Mouse (Mus musculus) gastrocnemius, adult 2 months (tissue): ENCODE results near the gene Rnf145. TPM values are rescaled to one million over a fixed set of nuclear protein-coding genes. Genes with fewer than 3 reads are reported as not detected.

Source experiments
- DNase-seq: peaks from one replicate; pipeline ENCODE4 v3.0.0; 2022
- H3K27ac ChIP-seq: fragments of 200-600 bp; 2 replicates; pipeline ENCODE4 v1.8.1; 2022; ENCODE audit warnings: mild to moderate bottlenecking
- H3K4me3 ChIP-seq: fragments of 200-600 bp; 2 replicates; pipeline ENCODE4 v1.8.1; 2022; ENCODE audit warnings: mild to moderate bottlenecking, moderate library complexity
- CTCF ChIP-seq: fragments of 200-600 bp; IDR thresholded peaks from 2 replicates; pipeline ENCODE4 v1.8.1; 2022; ENCODE audit warnings: antibody characterized with exemption, mild to moderate bottlenecking, moderate library complexity
- intact Hi-C: fragments of 180-260 bp; cut with DNase I; formaldehyde crosslinking; loops from one replicate; pipeline ENCODE4 v1.15.1; 2025
- microRNA-seq: library from miRNA; unstranded; fragments of <30 nt; microRNA quantifications from one replicate; pipeline ENCODE4 v1.2.0, GENCODE M21; 2021
- total RNA-seq, 2 experiments: library from RNA; stranded (reverse); gene quantifications; 2 replicates each; pipeline ENCODE4 v1.2.3; 2021

The Rnf145 gene
- total RNA-seq, 2 experiments from 2014 or later = 6.0 to 7.3 TPM

- no peak overlapping the region for H3K4me3 ChIP-seq
- no peak overlapping the region for H3K27ac ChIP-seq
- TF ChIP-seq CTCF = no peak
- intact Hi-C loops = loop anchor here (10.0 kb wide), 1 partner anchor 1128 kb away; no protein-coding TSS in a partner anchor
- no peak for DNase-seq
Observed at GRCm38 (mm10) chr11:44606881-44607280, 88.1 kb downstream of the Rnf145 start.

GRCm38 (mm10) chr11:44608646-44609045, 89.9 kb downstream of the Rnf145 start:
- intact Hi-C loops = loop anchor here (10.0 kb wide), 1 partner anchor 1126 kb away; no protein-coding TSS in a partner anchor
- no peak overlapping the region for H3K27ac ChIP-seq
- no peak overlapping the region for H3K4me3 ChIP-seq
- TF ChIP-seq CTCF = no peak
- DNase-seq = no peak

DNA sequence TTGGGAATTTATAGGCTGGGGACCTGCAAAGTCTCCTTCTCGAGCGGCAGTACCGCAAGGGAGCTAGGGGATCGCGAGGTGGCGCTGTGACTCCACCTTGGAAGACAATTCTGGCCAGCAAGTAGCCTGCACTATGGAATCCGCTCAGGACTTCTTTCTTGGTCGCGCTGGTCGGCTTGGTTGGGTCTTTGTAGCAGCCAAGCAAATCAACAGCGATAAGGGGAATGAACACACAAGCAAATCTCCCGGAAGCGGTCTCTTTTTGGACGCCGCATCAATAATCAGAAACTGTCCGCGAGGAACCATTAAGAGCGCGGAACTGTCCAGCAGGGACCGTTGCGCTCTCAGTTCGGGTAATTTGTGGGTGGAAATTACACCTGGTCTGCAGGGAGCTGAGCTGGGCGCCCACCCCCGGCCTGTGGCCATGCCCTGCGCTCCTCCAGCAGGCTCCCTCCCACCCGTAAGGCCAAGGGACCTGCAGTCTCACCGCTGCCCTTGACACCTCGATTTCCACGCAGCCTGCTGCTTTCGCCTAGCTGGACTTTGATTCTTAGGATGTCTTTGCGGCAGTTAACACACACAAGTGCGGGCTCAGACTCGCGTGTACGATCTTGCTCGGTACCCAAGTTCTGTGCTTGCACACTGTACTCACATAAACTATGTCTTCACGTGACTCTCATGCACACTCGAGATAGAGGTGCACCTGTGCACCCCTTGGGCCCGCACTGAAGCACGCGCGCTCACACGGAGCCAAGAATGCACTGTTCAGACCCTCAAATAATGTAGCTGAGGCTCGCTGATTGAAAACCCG, 92.4 kb downstream of the Rnf145 start:
- H3K27ac ChIP-seq = peak overlapping the region; percentile 54
- no peak; the same call in 1 of the 2 replicates for TF ChIP-seq CTCF
- intact Hi-C loops = loop anchor here (1.0 to 10.0 kb wide), 4 partner anchors 397 to 1274 kb away; no protein-coding TSS in a partner anchor
- peak overlapping the region; percentile 71 for H3K4me3 ChIP-seq
- DNase-seq = peak; percentile 89

GRCm38 (mm10) chr11:44612156-44612555, 93.4 kb downstream of the Rnf145 start:
- H3K4me3 ChIP-seq = peak overlapping the region; percentile 66
- no peak for TF ChIP-seq CTCF
- H3K27ac ChIP-seq = peak overlapping the region; percentile 35; the same call in 1 of the 2 replicates
- intact Hi-C loops = loop anchor here (10.0 kb wide), 1 partner anchor 1273 kb away; no protein-coding TSS in a partner anchor
- no peak for DNase-seq

DNA sequence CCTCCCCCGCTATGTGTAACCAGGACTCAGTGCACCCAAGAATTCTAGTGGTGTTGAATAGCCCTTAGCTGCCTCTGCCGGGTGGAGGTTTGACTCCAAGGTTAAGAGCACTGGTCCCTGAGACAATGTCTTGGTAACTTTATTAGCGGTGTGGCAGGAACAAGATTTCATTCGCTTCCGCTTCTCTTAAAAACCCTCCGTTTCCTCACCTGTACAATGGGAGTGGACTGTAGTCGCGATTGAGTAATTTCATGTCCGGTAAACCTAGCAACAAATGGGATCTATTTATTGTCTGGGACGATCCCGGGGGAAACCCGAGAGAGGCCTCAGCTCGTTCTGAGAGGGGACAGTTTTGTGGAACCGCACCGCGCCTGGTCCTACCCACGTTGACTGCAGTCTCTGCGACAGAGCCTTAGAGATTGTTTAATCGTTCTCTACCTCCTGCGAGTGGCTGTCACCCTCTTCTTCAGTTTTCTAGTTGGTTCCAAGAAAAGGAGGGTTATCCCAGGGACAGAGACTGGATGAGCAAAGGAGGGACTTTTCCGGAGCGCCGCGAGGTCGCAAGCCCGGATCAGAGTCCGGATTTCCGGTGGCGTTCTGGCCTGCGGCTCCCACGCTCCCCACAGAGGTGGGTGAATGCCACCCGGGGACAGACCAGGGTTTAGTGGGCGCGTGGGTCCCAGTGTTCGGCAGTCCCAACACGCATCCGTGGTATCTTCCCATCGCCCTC, 94.1 kb downstream of the Rnf145 start:
- DNase-seq = peak; percentile 47
- Histone ChIP-seq H3K27ac (peak overlapping the region; percentile 74), H3K4me3 (peak overlapping the region; percentile 66)
- TF ChIP-seq CTCF = no peak
- intact Hi-C loops = loop anchor here (10.0 kb wide), 1 partner anchor 1272 kb away; no protein-coding TSS in a partner anchor

DNA sequence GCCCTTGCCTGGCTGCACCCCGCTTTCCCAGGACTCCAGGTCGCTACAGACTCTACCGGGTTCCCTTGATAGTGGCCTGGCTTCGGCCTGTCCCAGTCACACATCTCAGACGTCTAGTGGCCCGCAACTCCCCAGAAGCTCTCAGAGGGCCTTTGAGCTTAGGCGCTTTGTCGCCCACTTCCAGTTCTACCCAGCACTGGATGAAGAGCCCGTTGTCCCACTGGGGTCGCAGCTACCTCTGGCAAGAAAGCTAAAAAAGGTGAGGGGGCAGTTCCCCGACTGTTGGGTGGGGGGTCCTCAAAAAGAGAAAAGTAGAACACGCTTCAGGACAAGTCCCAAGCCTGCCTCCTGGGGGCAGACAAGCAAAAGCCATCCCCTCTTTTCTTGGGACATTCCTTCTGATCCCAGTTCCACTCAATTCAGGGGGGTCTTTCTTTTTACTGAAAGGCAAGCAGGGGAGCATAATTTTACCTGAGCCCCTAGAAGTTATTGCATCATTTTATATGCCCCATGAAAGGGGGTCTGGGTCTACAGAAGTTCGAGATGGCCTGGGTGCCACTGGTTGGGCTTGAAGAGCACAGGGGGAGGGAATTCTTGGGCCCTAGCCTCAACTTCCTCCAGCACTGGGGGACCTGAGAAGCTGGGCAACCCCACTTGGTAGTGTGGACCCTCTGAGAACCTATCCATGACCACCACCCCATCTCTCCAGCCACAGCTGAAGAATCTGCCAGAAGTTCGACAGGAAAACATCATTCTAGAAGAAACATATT, 94.8 kb downstream of the Rnf145 start:
- peak overlapping the region; percentile 74 for H3K27ac ChIP-seq
- peak overlapping the region; percentile 66 for H3K4me3 ChIP-seq
- intact Hi-C loops = loop anchor here (10.0 kb wide), 1 partner anchor 1271 kb away; no protein-coding TSS in a partner anchor
- TF ChIP-seq CTCF = peak; percentile 41
- peak; percentile 22 for DNase-seq

Small RNAs within 50 kb of the gene (microRNA-seq; reads per million reads assigned to microRNA genes)
- gene Gm22121 = not detected

Other genes starting within 250 kb of the Rnf145 start
- not detected for gene Il12b, start 118.9 kb upstream of the Rnf145 start, total RNA-seq
- 10 to 100 TPM; 24.6 to 30.2 TPM for gene Ublcp1, start 48.5 kb upstream of the Rnf145 start, total RNA-seq
- 10 to 100 TPM in 1 of 2 experiments, 1 to 10 TPM in 1; 9.4 to 10.3 TPM for gene Ebf1, start 98.4 kb downstream of the Rnf145 start, total RNA-seq